ENCODE assay signal across 11 mouse cellular contexts in genomic region chr17:81667935-81668334, GRCm38 (mm10).
DNase-seq lines count a peak whose midpoint lies in the region; ATAC-seq and TF ChIP-seq lines count a peak whose summit lies in the region.
"Had no signal": no experiment of that assay in that cellular context is flagged by ENCODE, and none has a peak within 500 bp of the region (broad histone marks: within the 10 kb centered on the region; RNA-seq: fewer than 3 reads in every experiment).

No protein-coding gene starts in this region.

- 80% methylated on average over 2 of the region's 2 CpGs for WGBS in intestine, embryonic 14.5 days
- WGBS in intestine, postnatal 0 days: 84% methylated on average over 2 of the region's 2 CpGs
- 74% methylated on average over 2 of the region's 2 CpGs for WGBS in embryonic facial prominence, embryonic 13.5 days
- 58% methylated on average over 2 of the region's 2 CpGs for WGBS in hindbrain, embryonic 15.5 days
- 52% methylated on average over 2 of the region's 2 CpGs for WGBS in midbrain, postnatal 0 days

- H3K36me3 ChIP-seq in intestine, embryonic 14.5 days (ENCODE audit: control insufficient read depth, insufficient read depth, low read length): no peaks in the 10 kb centered on the region
- H3K36me3 ChIP-seq in intestine, postnatal 0 days (ENCODE audit: control insufficient read depth, insufficient read depth): no peaks in the 10 kb centered on the region
- H3K36me3 ChIP-seq in embryonic facial prominence, embryonic 13.5 days: no peaks in the 10 kb centered on the region
- no peaks in the 10 kb centered on the region for H3K36me3 ChIP-seq in hindbrain, embryonic 15.5 days
- H3K36me3 ChIP-seq in midbrain, postnatal 0 days (ENCODE audit: insufficient read depth, low read length): no peaks in the 10 kb centered on the region

- H3K4me2 ChIP-seq in intestine, embryonic 14.5 days (ENCODE audit: low read length): peak overlapping the region; percentile 90
- no peak overlapping the region for H3K4me2 ChIP-seq in intestine, postnatal 0 days (replicated peaks; ENCODE audit: low read depth)
- H3K4me2 ChIP-seq in embryonic facial prominence, embryonic 13.5 days: peak overlapping the region; percentile 85
- peak overlapping the region; percentile 73 for H3K4me2 ChIP-seq in hindbrain, embryonic 15.5 days
- peak overlapping the region; percentile 61 for H3K4me2 ChIP-seq in midbrain, postnatal 0 days (ENCODE audit: low read depth, low read length, poor library complexity, severe bottlenecking)

- ATAC-seq in intestine, embryonic 14.5 days (replicated peaks; ENCODE audit: low FRiP score, low TSS enrichment, low read depth): no peak
- no peak for ATAC-seq in intestine, postnatal 0 days
- ATAC-seq in embryonic facial prominence, embryonic 13.5 days (ENCODE audit: insufficient number of reproducible peaks, insufficient read depth, low FRiP score, low TSS enrichment, low read depth): no peak
- ATAC-seq in hindbrain, embryonic 15.5 days (ENCODE audit: low FRiP score, low read depth): no peak
- no peak for ATAC-seq in midbrain, postnatal 0 days (ENCODE audit: low FRiP score)

- no peak overlapping the region for H3K9ac ChIP-seq in intestine, embryonic 14.5 days (ENCODE audit: low read length)
- H3K9ac ChIP-seq in intestine, postnatal 0 days (ENCODE audit: low read depth, low read length): no peak overlapping the region
- H3K9ac ChIP-seq in embryonic facial prominence, embryonic 13.5 days: 0 out of 2 replicates have a peak overlapping the region, but pooled peaks have one; percentile 86
- peak overlapping the region; percentile 99 for H3K9ac ChIP-seq in hindbrain, embryonic 15.5 days
- H3K9ac ChIP-seq in midbrain, postnatal 0 days (replicated peaks; ENCODE audit: low read length, poor library complexity, severe bottlenecking): peak overlapping the region; percentile 39; the same call in 1 of the 2 replicates

- H3K4me3 ChIP-seq in intestine, embryonic 14.5 days (ENCODE audit: low read depth, low read length): no peak overlapping the region
- no peak overlapping the region for H3K4me3 ChIP-seq in intestine, postnatal 0 days (ENCODE audit: low read depth, low read length)
- H3K4me3 ChIP-seq in embryonic facial prominence, embryonic 13.5 days: peak overlapping the region; percentile 75; the same call in 1 of the 2 replicates
- H3K4me3 ChIP-seq in hindbrain, embryonic 15.5 days: peak overlapping the region; percentile 95
- peak overlapping the region; percentile 77 for H3K4me3 ChIP-seq in midbrain, postnatal 0 days (ENCODE audit: low read depth, low read length)

- DNase-seq in intestine, embryonic 14.5 days (ENCODE audit: low spot score): no peak
- no peak for DNase-seq in midbrain, postnatal 0 days (ENCODE audit: low spot score)
- no peak for DNase-seq in adrenal gland, postnatal 4 days (ENCODE audit: low spot score in 2 of 2)
- DNase-seq in adrenal gland, postnatal 25 days: no peak
- DNase-seq in gastrocnemius, postnatal 25 days: no peak
- DNase-seq: gastrocnemius, postnatal 36 days; lung, postnatal 36 days; thymus, postnatal 4 days had no signal

- H3K27me3 ChIP-seq in intestine, embryonic 14.5 days (replicated peaks; ENCODE audit: control insufficient read depth, insufficient read depth, low read length): peaks cover 24% of the 10 kb centered on the region
- H3K27me3 ChIP-seq in intestine, postnatal 0 days (replicated peaks; ENCODE audit: control insufficient read depth, insufficient read depth, low read length): peaks cover 24% of the 10 kb centered on the region
- H3K27me3 ChIP-seq in embryonic facial prominence, embryonic 13.5 days: peaks cover 25% of the 10 kb centered on the region
- peaks cover 4% of the 10 kb centered on the region; the same call in 1 of the 2 replicates for H3K27me3 ChIP-seq in hindbrain, embryonic 15.5 days
- H3K27me3 ChIP-seq in midbrain, postnatal 0 days (ENCODE audit: insufficient read depth, low read length): peaks cover 8% of the 10 kb centered on the region; the same call in 1 of the 2 replicates

- no peaks in the 10 kb centered on the region for H3K9me3 ChIP-seq in intestine, embryonic 14.5 days (ENCODE audit: control insufficient read depth, low read length)
- H3K9me3 ChIP-seq in intestine, postnatal 0 days (ENCODE audit: control insufficient read depth): no peaks in the 10 kb centered on the region
- no peaks in the 10 kb centered on the region for H3K9me3 ChIP-seq in embryonic facial prominence, embryonic 13.5 days
- no peaks in the 10 kb centered on the region for H3K9me3 ChIP-seq in hindbrain, embryonic 15.5 days
- H3K9me3 ChIP-seq in midbrain, postnatal 0 days (ENCODE audit: low read length): no peaks in the 10 kb centered on the region

- peaks cover 11% of the 10 kb centered on the region for H3K4me1 ChIP-seq in intestine, embryonic 14.5 days (replicated peaks; ENCODE audit: control insufficient read depth, insufficient read depth, low read length)
- no peaks in the 10 kb centered on the region for H3K4me1 ChIP-seq in intestine, postnatal 0 days (replicated peaks; ENCODE audit: control insufficient read depth, insufficient read depth, low read length)
- H3K4me1 ChIP-seq in embryonic facial prominence, embryonic 13.5 days: peaks cover 15% of the 10 kb centered on the region; the same call in 1 of the 2 replicates
- peaks cover 43% of the 10 kb centered on the region for H3K4me1 ChIP-seq in hindbrain, embryonic 15.5 days (replicated peaks)
- 0 out of 2 replicates have a peak, but pooled peaks cover 10% of the 10 kb centered on the region for H3K4me1 ChIP-seq in midbrain, postnatal 0 days (ENCODE audit: insufficient read depth, low read length)

- no peak for TF ChIP-seq CTCF in intestine, postnatal 0 days (IDR thresholded peaks at IDR 0.05; ENCODE audit: low read depth)
- TF ChIP-seq CTCF in midbrain, postnatal 0 days (IDR thresholded peaks at IDR 0.05): no peak

- no peak overlapping the region for H3K27ac ChIP-seq in intestine, embryonic 14.5 days (ENCODE audit: low read depth)
- H3K27ac ChIP-seq in intestine, postnatal 0 days (ENCODE audit: low read depth, low read length): no peak overlapping the region
- H3K27ac ChIP-seq in embryonic facial prominence, embryonic 13.5 days: no peak overlapping the region
- H3K27ac ChIP-seq in hindbrain, embryonic 15.5 days (replicated peaks): peak overlapping the region; percentile 100
- H3K27ac ChIP-seq in midbrain, postnatal 0 days (ENCODE audit: low read depth, low read length): peak overlapping the region; percentile 12; the same call in 1 of the 2 replicates

Comparison
In these comparisons a context has a peak if more than half of its experiments do, and no peak if none do; other contexts are left out.
1. H3K27ac ChIP-seq: peak in hindbrain, embryonic 15.5 days (single experiment) and midbrain, postnatal 0 days (single experiment); none in intestine, embryonic 14.5 days (single experiment), intestine, postnatal 0 days (single experiment) and embryonic facial prominence, embryonic 13.5 days (single experiment).
2. H3K4me3 ChIP-seq: peak in embryonic facial prominence, embryonic 13.5 days (single experiment), hindbrain, embryonic 15.5 days (single experiment) and midbrain, postnatal 0 days (single experiment); none in intestine, embryonic 14.5 days (single experiment) and intestine, postnatal 0 days (single experiment).
3. H3K9ac ChIP-seq: peak in embryonic facial prominence, embryonic 13.5 days (single experiment), hindbrain, embryonic 15.5 days (single experiment) and midbrain, postnatal 0 days (single experiment); none in intestine, embryonic 14.5 days (single experiment) and intestine, postnatal 0 days (single experiment).